Mouse (Mus musculus): ENCODE results near the gene Ebf3.

The Ebf3 gene

GRCm38 (mm10) chr7:137312166-137312932 is 1.9 kb downstream of the Ebf3 start:
- DNase-seq (ENCODE audit: low spot score in 2 of 2): no peak

GRCm38 (mm10) chr7:137311341-137312110 is 2.7 kb downstream of the Ebf3 start:
- no peak for DNase-seq (ENCODE audit: low spot score in 2 of 2)

GRCm38 (mm10) chr7:137310876-137311275 is 3.4 kb downstream of the Ebf3 start:
- DNase-seq (ENCODE audit: low spot score in 2 of 2): no peak

GRCm38 (mm10) chr7:137310091-137310761 is 4.0 kb downstream of the Ebf3 start:
- DNase-seq (ENCODE audit: low spot score in 2 of 2): no peak

- no peak for DNase-seq (ENCODE audit: low spot score in 2 of 2)
Measured at GRCm38 (mm10) chr7:137309071-137310066, 4.9 kb downstream of the Ebf3 start.

GRCm38 (mm10) chr7:137308061-137309060 is 5.9 kb downstream of the Ebf3 start:
- no peak for DNase-seq (ENCODE audit: low spot score in 2 of 2)

GRCm38 (mm10) chr7:137307131-137307530 is 7.1 kb downstream of the Ebf3 start:
- DNase-seq (ENCODE audit: low spot score in 2 of 2): no peak

GRCm38 (mm10) chr7:137306127-137306526 is 8.1 kb downstream of the Ebf3 start:
- DNase-seq (ENCODE audit: low spot score in 2 of 2): no peak

GRCm38 (mm10) chr7:137303776-137304171 is 10.5 kb downstream of the Ebf3 start:
- no peak for DNase-seq (ENCODE audit: low spot score in 2 of 2)

GRCm38 (mm10) chr7:137302961-137303775 is 11.1 kb downstream of the Ebf3 start:
- DNase-seq (ENCODE audit: low spot score in 2 of 2): no peak

GRCm38 (mm10) chr7:137302161-137302560 is 12.1 kb downstream of the Ebf3 start:
- DNase-seq (ENCODE audit: low spot score in 2 of 2): no peak

GRCm38 (mm10) chr7:137301329-137301751 is 12.9 kb downstream of the Ebf3 start:
- no peak for DNase-seq (ENCODE audit: low spot score in 2 of 2)

- DNase-seq (ENCODE audit: low spot score in 2 of 2): no peak
Measured at GRCm38 (mm10) chr7:137300826-137301225, 13.4 kb downstream of the Ebf3 start.

GRCm38 (mm10) chr7:137300169-137300568 is 14.1 kb downstream of the Ebf3 start:
- DNase-seq (ENCODE audit: low spot score in 2 of 2): no peak

GRCm38 (mm10) chr7:137297594-137298381 is 16.5 kb downstream of the Ebf3 start:
- no peak for DNase-seq (ENCODE audit: low spot score in 2 of 2)

- no peak for DNase-seq (ENCODE audit: low spot score in 2 of 2)
Measured at GRCm38 (mm10) chr7:137297131-137297530, 17.1 kb downstream of the Ebf3 start.

- DNase-seq (ENCODE audit: low spot score in 2 of 2): no peak
Measured at GRCm38 (mm10) chr7:137295612-137296011, 18.6 kb downstream of the Ebf3 start.

- no peak for DNase-seq (ENCODE audit: low spot score in 2 of 2)
Measured at GRCm38 (mm10) chr7:137294446-137294845, 19.8 kb downstream of the Ebf3 start.

All from frontal cortex, postnatal 10 days (tissue).